Mouse (Mus musculus) liver, postnatal 0 days (tissue): ENCODE data around the gene Rpl3l. TPM values are rescaled to one million over a fixed set of nuclear protein-coding genes. Genes with fewer than 3 reads are reported as not detected.
"Not testable (repeated sequence)": the region's sequence is repeated elsewhere in the genome, so short reads cannot be mapped to it uniquely, and the experiment has no call there.

ENCODE experiments used
- ATAC-seq: fragments of 200-750 bp; cut with Nextera tagmentation; 2 replicates; pipeline ENCODE4 v1.8.0; 2017; ENCODE audit warnings: mild to moderate bottlenecking, moderate library complexity
- DNase-seq: peaks from one replicate; pipeline ENCODE4 v3.0.0-alpha.2; 2016
- H3K27ac ChIP-seq: fragments of 300-500 bp; sonication (generic); 2 replicates; pipeline ENCODE4 v1.5.1; 2014; ENCODE audit warnings: antibody characterized with exemption, moderate library complexity, mild to moderate bottlenecking, low read depth
- H3K27me3 ChIP-seq: fragments of 300-500 bp; sonication (generic); 2 replicates; pipeline ENCODE4 v1.6.1; 2014; ENCODE audit warnings: low read length, control low read depth, mixed read lengths; ENCODE audit not compliant: insufficient read depth
- H3K36me3 ChIP-seq: fragments of 300-500 bp; sonication (generic); replicated peaks from 2 replicates; pipeline ENCODE4 v1.6.1; 2014; ENCODE audit warnings: mild to moderate bottlenecking, control low read depth, low read length, moderate library complexity, mixed read lengths; ENCODE audit not compliant: insufficient read depth
- H3K4me1 ChIP-seq: fragments of 300-500 bp; sonication (generic); 2 replicates; pipeline ENCODE4 v1.6.1; 2014; ENCODE audit warnings: antibody characterized with exemption, mild to moderate bottlenecking, control low read depth; ENCODE audit not compliant: insufficient read depth
- H3K4me2 ChIP-seq: fragments of 300-500 bp; sonication (generic); 2 replicates; pipeline ENCODE4 v1.6.1; 2014; ENCODE audit warnings: low read depth, mild to moderate bottlenecking, low read length, moderate library complexity, mixed read lengths
- H3K4me3 ChIP-seq: fragments of 300-500 bp; sonication (generic); 2 replicates; pipeline ENCODE4 v1.5.1; 2014; ENCODE audit warnings: low read depth, low read length
- H3K9ac ChIP-seq: fragments of 300-500 bp; sonication (generic); replicated peaks from 2 replicates; pipeline ENCODE4 v1.6.1; 2014; ENCODE audit warnings: mild to moderate bottlenecking, moderate library complexity
- H3K9me3 ChIP-seq: fragments of 300-500 bp; sonication (generic); 2 replicates; pipeline ENCODE4 v1.6.1; 2016; ENCODE audit warnings: mild to moderate bottlenecking, control low read depth, low read length, mixed read lengths
- CTCF ChIP-seq: sonication (generic); IDR thresholded peaks from 2 replicates; pipeline ENCODE4 v1.5.1; 2016; ENCODE audit warnings: antibody characterized with exemption, low read depth
- EP300 ChIP-seq: IDR thresholded peaks from 2 replicates; pipeline ENCODE4 v1.6.1; 2016; ENCODE audit warnings: antibody characterized with exemption, low read depth, mild to moderate bottlenecking
- WGBS: fragments of 180-500 bp; shearing (Covaris S2); extraction: QIAGEN DNeasy Blood & Tissue Kit; methylation state at CpG from one replicate; pipeline ENCODE4 v1.1.7; 2014; ENCODE audit not compliant: insufficient replicate concordance; 5-methylcytosine and 5-hydroxymethylcytosine counted together
- polyA plus RNA-seq: library from polyadenylated mRNA; unstranded; fragments of >200 nt; fragmentation: Nextera tagmentation; extraction: Ambion mirVana; gene quantifications from 2 replicates; pipeline ENCODE4 v1.2.1, GENCODE M21; 2015

Gene Rpl3l
- polyA plus RNA-seq, 1 experiment from 2014 or later = 0.14 TPM

GRCm38 (mm10) chr17:24717943-24718342 lies 9.7 kb upstream of the Rpl3l start, which contains the start of the genes Rnf151 and Rps2:
TSS of gene Rnf151 (minus strand) at chr17:24718063.
TSS of gene Rps2 (plus strand) at chr17:24718116.
- Histone ChIP-seq H3K9ac (peak within 1 kb of the TSS; percentile 94), H3K4me3 (peak within 1 kb of the TSS; percentile 96), H3K4me2 (peak within 1 kb of the TSS; percentile 88), H3K4me1 (peaks cover 21% of the 10 kb centered on the region), H3K36me3 (peaks cover 25% of the 10 kb centered on the region), H3K27me3 (no peaks in the 10 kb centered on the region), H3K9me3 (no peaks in the 10 kb centered on the region), H3K27ac (no peak within 1 kb of the TSS)
- no peak for TF ChIP-seq CTCF
- TF ChIP-seq EP300 = no peak
- ATAC-seq = no peak
- DNase-seq = no peak
- 81% methylated on average over 4 of the region's 4 CpGs for WGBS

- H3K27ac ChIP-seq = not testable (repeated sequence)
- H3K36me3 ChIP-seq = peaks cover 25% of the 10 kb centered on the region
- WGBS = 45% methylated on average over 5 of the region's 5 CpGs
These were observed 8.7 kb upstream of the Rpl3l start for GRCm38 (mm10) chr17:24718938-24719337.

GRCm38 (mm10) chr17:24719494-24720222 lies 8.0 kb upstream of the Rpl3l start:
- DNase-seq = peak; percentile 99
- Histone ChIP-seq H3K4me1 (peaks cover 31% of the 10 kb centered on the region), H3K9ac (peak overlapping the region; percentile 94), H3K4me2 (peak overlapping the region; percentile 88), H3K9me3 (no peaks in the 10 kb centered on the region), H3K36me3 (peaks cover 25% of the 10 kb centered on the region), H3K27ac (peak overlapping the region; percentile 93), H3K27me3 (no peaks in the 10 kb centered on the region), H3K4me3 (peak overlapping the region; percentile 96)
- ATAC-seq = peak; percentile 94
- WGBS = under 1% methylated on average over 61 of the region's 61 CpGs
- TF ChIP-seq EP300 = peak; percentile 53
- TF ChIP-seq CTCF = no peak; the same call in 1 of the 2 replicates

More at GRCm38 (mm10) chr17:24718938-24719337, 8.7 kb upstream of the Rpl3l start:
- TF ChIP-seq CTCF = peak; percentile 17; the same call in 1 of the 2 replicates
- H3K4me1 ChIP-seq = peaks cover 29% of the 10 kb centered on the region
- not testable (repeated sequence) for H3K27me3 ChIP-seq, H3K9me3 ChIP-seq, ATAC-seq, DNase-seq
- peak overlapping the region; percentile 88 for H3K4me2 ChIP-seq
- peak overlapping the region; percentile 96 for H3K4me3 ChIP-seq
- H3K9ac ChIP-seq = peak overlapping the region; percentile 94

GRCm38 (mm10) chr17:24720616-24721015 lies 7.0 kb upstream of the Rpl3l start:
- Histone ChIP-seq H3K4me2 (peak overlapping the region; percentile 88), H3K4me1 (peaks cover 32% of the 10 kb centered on the region), H3K27ac (peak overlapping the region; percentile 93), H3K9ac (peak overlapping the region; percentile 94), H3K4me3 (peak overlapping the region; percentile 96), H3K36me3 (peaks cover 25% of the 10 kb centered on the region)
- WGBS = under 1% methylated on average over 10 of the region's 11 CpGs
- H3K27me3 ChIP-seq, H3K9me3 ChIP-seq, ATAC-seq: not testable (repeated sequence)
- peak; percentile 19 for DNase-seq

GRCm38 (mm10) chr17:24721383-24721955 lies 6.2 kb upstream of the Rpl3l start:
- peak; percentile 25 for DNase-seq
- not testable (repeated sequence) for H3K9me3 ChIP-seq, H3K27ac ChIP-seq, H3K27me3 ChIP-seq, ATAC-seq
- Histone ChIP-seq H3K4me1 (peaks cover 32% of the 10 kb centered on the region), H3K9ac (peak overlapping the region; percentile 94), H3K36me3 (peaks cover 23% of the 10 kb centered on the region), H3K4me2 (peak overlapping the region; percentile 88), H3K4me3 (peak overlapping the region; percentile 96)
- WGBS = 25% methylated on average over 7 of the region's 7 CpGs

GRCm38 (mm10) chr17:24722220-24722924 lies 5.2 kb upstream of the Rpl3l start:
- ATAC-seq (no peak), DNase-seq (peak; percentile 21)
- Histone ChIP-seq H3K4me3 (peak overlapping the region; percentile 73), H3K4me1 (peaks cover 32% of the 10 kb centered on the region), H3K27ac (peak overlapping the region; percentile 85), H3K9ac (peak overlapping the region; percentile 94), H3K4me2 (peak overlapping the region; percentile 88), H3K36me3 (peaks cover 19% of the 10 kb centered on the region), H3K27me3 (no peaks in the 10 kb centered on the region), H3K9me3 (no peaks in the 10 kb centered on the region)
- WGBS = 32% methylated on average over 13 of the region's 13 CpGs
- no peak for TF ChIP-seq CTCF
